Comparison of ENCODE assay signal across 19 mouse cellular contexts in the genomic region with DNA sequence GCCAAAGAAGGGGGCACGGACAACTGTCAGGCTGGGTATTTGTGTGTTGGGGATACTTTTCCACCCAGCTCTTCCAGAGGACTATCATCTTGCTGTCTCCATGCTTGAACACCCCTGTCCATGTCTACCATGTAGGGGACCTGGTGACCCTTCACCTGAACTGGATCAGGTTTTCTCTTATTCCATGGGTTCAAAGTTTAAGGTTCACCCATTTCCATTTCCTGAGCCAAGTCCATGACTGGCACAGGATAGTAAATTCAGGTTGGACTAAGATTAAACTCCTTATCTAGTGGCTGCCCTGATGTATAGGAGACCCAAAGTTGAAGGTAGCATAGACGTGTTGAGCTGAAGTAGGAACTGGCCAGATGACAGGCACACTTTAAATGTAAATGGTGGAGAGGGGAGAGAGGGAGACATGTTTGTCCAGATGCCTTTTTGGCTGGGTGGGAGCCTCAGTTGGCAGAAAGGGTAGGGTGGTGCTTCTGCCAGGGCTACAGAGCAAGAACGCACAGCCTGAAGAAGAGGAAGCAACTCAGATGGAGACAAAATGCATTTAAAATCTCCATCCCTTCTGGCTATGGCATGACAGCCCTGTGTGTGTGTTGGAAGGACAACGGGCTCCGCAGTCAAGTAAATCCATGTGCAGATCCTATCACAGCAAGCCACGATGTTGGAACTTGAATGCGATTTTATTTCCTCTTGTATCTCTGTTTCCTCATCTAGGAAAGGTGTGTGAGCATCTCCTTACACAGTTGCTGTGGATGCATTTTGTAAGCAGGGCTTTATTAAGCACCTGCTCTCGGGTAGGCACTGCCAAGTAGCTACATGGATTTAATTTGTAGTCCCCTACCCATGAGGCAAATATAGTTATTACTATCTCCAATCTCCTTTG.
DNase-seq lines count a peak whose midpoint lies in the region; ATAC-seq and TF ChIP-seq lines count a peak whose summit lies in the region.
"Had no signal": no experiment of that assay in that cellular context is flagged by ENCODE, and none has a peak within 500 bp of the region (broad histone marks: within the 10 kb centered on the region; RNA-seq: fewer than 3 reads in every experiment).

No protein-coding gene starts in this region.

- no peak for DNase-seq in gastrocnemius, adult 2 months
- no peak for DNase-seq in gastrocnemius, postnatal 25 days
- peak; percentile 68 for DNase-seq in kidney, adult 2 months
- DNase-seq in liver, adult 2 months (ENCODE audit: extremely low read depth, low read depth, low spot score): peak; percentile 89
- no peak for DNase-seq in liver, embryonic 11.5 days (ENCODE audit: low spot score)
- peak; percentile 2 for DNase-seq in stomach, postnatal 0 days (ENCODE audit: low spot score)
- no peak for DNase-seq in gastrocnemius, adult 8-10 months (ENCODE audit: low spot score in 2 of 2)
- DNase-seq: adrenal gland, postnatal 10 days; cerebellum, adult 11 months; cerebellum, adult 8-10 months; cerebellum, postnatal 36 days; gastrocnemius, postnatal 10 days had no signal

- no peak for TF ChIP-seq EP300 in stomach, postnatal 0 days (optimal IDR thresholded peaks at IDR 0.05)

- no peak overlapping the region for H3K4me3 ChIP-seq in gastrocnemius, adult 2 months
- H3K4me3 ChIP-seq in kidney, adult 2 months (ENCODE audit: insufficient read depth, low read depth, low read length): no peak overlapping the region
- H3K4me3 ChIP-seq in kidney, embryonic 14.5 days (ENCODE audit: low read length): no peak overlapping the region
- H3K4me3 ChIP-seq in liver, adult 2 months (ENCODE audit: insufficient read depth, low read depth, low read length): no peak overlapping the region
- no peak overlapping the region for H3K4me3 ChIP-seq in liver, embryonic 11.5 days (ENCODE audit: low read depth, low read length)
- no peak overlapping the region for H3K4me3 ChIP-seq in stomach, postnatal 0 days (ENCODE audit: low read depth, low read length)
- H3K4me3 ChIP-seq: embryonic facial prominence, embryonic 10.5 days; forebrain, embryonic 10.5 days; heart, embryonic 12.5 days; hindbrain, embryonic 10.5 days had no signal

- no peak for ATAC-seq in kidney, embryonic 14.5 days (ENCODE audit: low FRiP score, low TSS enrichment)
- ATAC-seq in liver, embryonic 11.5 days (replicated peaks; ENCODE audit: low FRiP score): no peak
- ATAC-seq in stomach, postnatal 0 days (ENCODE audit: low FRiP score, low TSS enrichment): no peak
- ATAC-seq: forebrain, embryonic 14.5 days had no signal

- no peaks in the 10 kb centered on the region for H3K79me2 ChIP-seq in liver, adult 2 months (ENCODE audit: control insufficient read depth, insufficient read depth, low read length)

- no peak for TF ChIP-seq POLR2A in kidney, adult 2 months (IDR thresholded peaks at IDR 0.05; ENCODE audit: low read depth, low read length)
- TF ChIP-seq POLR2A in liver, adult 2 months (IDR thresholded peaks at IDR 0.05; ENCODE audit: extremely low read depth, insufficient read depth, low read length): no peak

- no peak for TF ChIP-seq CTCF in gastrocnemius, adult 2 months (IDR thresholded peaks at IDR 0.05)
- TF ChIP-seq CTCF in kidney, adult 2 months (conservative IDR thresholded peaks at IDR 0.05; ENCODE audit: insufficient read depth, insufficient read length, low read depth, low read length): no peak
- no peak for TF ChIP-seq CTCF in liver, adult 2 months (IDR thresholded peaks at IDR 0.05; ENCODE audit: low read depth, low read length)
- TF ChIP-seq CTCF in stomach, postnatal 0 days (IDR thresholded peaks at IDR 0.05; ENCODE audit: low read depth): no peak

- H3K9me3 ChIP-seq in kidney, embryonic 14.5 days (ENCODE audit: control insufficient read depth, low read length): no peaks in the 10 kb centered on the region
- no peaks in the 10 kb centered on the region for H3K9me3 ChIP-seq in liver, embryonic 11.5 days (ENCODE audit: control insufficient read depth, low read length)
- no peaks in the 10 kb centered on the region for H3K9me3 ChIP-seq in stomach, postnatal 0 days (ENCODE audit: control insufficient read depth, low read length)
- H3K9me3 ChIP-seq: embryonic facial prominence, embryonic 10.5 days; forebrain, embryonic 10.5 days; heart, embryonic 12.5 days; hindbrain, embryonic 10.5 days had no signal

- H3K36me3 ChIP-seq in kidney, adult 2 months (ENCODE audit: control insufficient read depth, insufficient read depth, low read length): no peaks in the 10 kb centered on the region
- H3K36me3 ChIP-seq in kidney, embryonic 14.5 days (ENCODE audit: control insufficient read depth, insufficient read depth, low read length): no peaks in the 10 kb centered on the region
- no peaks in the 10 kb centered on the region for H3K36me3 ChIP-seq in liver, adult 2 months (ENCODE audit: control insufficient read depth, insufficient read depth, low read length)
- no peaks in the 10 kb centered on the region for H3K36me3 ChIP-seq in liver, embryonic 11.5 days (ENCODE audit: control insufficient read depth, insufficient read depth, low read length)
- no peaks in the 10 kb centered on the region for H3K36me3 ChIP-seq in stomach, postnatal 0 days (ENCODE audit: control insufficient read depth, insufficient read depth, low read length)
- H3K36me3 ChIP-seq: embryonic facial prominence, embryonic 10.5 days; forebrain, embryonic 10.5 days; heart, embryonic 12.5 days; hindbrain, embryonic 10.5 days had no signal

- H3K4me1 ChIP-seq in kidney, adult 2 months (ENCODE audit: control insufficient read depth, insufficient read depth, low read length): peaks cover 9% of the 10 kb centered on the region; the same call in 1 of the 2 replicates
- H3K4me1 ChIP-seq in kidney, embryonic 14.5 days (ENCODE audit: control insufficient read depth, insufficient read depth, low read length): peaks cover 7% of the 10 kb centered on the region; the same call in 1 of the 2 replicates
- H3K4me1 ChIP-seq in liver, adult 2 months (ENCODE audit: control insufficient read depth, insufficient read depth, low read length): peaks cover 10% of the 10 kb centered on the region
- no peaks in the 10 kb centered on the region for H3K4me1 ChIP-seq in liver, embryonic 11.5 days (replicated peaks; ENCODE audit: control insufficient read depth, insufficient read depth, low read length)
- H3K4me1 ChIP-seq in stomach, postnatal 0 days (replicated peaks; ENCODE audit: control insufficient read depth, insufficient read depth): no peaks in the 10 kb centered on the region
- H3K4me1 ChIP-seq: heart, embryonic 12.5 days; hindbrain, embryonic 10.5 days had no signal

- H3K27me3 ChIP-seq in kidney, adult 2 months (replicated peaks; ENCODE audit: control insufficient read depth, insufficient read depth, low read length): no peaks in the 10 kb centered on the region
- no peaks in the 10 kb centered on the region for H3K27me3 ChIP-seq in kidney, embryonic 14.5 days (ENCODE audit: control insufficient read depth, insufficient read depth, low read length)
- H3K27me3 ChIP-seq in liver, adult 2 months (ENCODE audit: control insufficient read depth, insufficient read depth, low read length): no peaks in the 10 kb centered on the region
- no peaks in the 10 kb centered on the region for H3K27me3 ChIP-seq in liver, embryonic 11.5 days (replicated peaks; ENCODE audit: control insufficient read depth, insufficient read depth, low read length)
- H3K27me3 ChIP-seq in stomach, postnatal 0 days (ENCODE audit: control insufficient read depth, insufficient read depth, low read length): no peaks in the 10 kb centered on the region
- H3K27me3 ChIP-seq: heart, embryonic 12.5 days had no signal

- intact Hi-C loops in gastrocnemius, adult 2 months (cut with DNase I): no loop called here

- H3K4me2 ChIP-seq in kidney, embryonic 14.5 days (replicated peaks; ENCODE audit: low read depth, low read length): no peak overlapping the region
- H3K4me2 ChIP-seq in liver, embryonic 11.5 days: no peak overlapping the region
- no peak overlapping the region for H3K4me2 ChIP-seq in stomach, postnatal 0 days (replicated peaks; ENCODE audit: low read depth)
- H3K4me2 ChIP-seq: heart, embryonic 12.5 days; hindbrain, embryonic 14.5 days had no signal

- no peak overlapping the region for H3K9ac ChIP-seq in kidney, embryonic 14.5 days (ENCODE audit: low read depth, low read length)
- H3K9ac ChIP-seq in liver, adult 2 months (ENCODE audit: low read depth, low read length): no peak overlapping the region
- no peak overlapping the region for H3K9ac ChIP-seq in liver, embryonic 11.5 days (ENCODE audit: low read depth, low read length)
- H3K9ac ChIP-seq in stomach, postnatal 0 days (ENCODE audit: low read length): no peak overlapping the region
- H3K9ac ChIP-seq: heart, embryonic 12.5 days; hindbrain, embryonic 14.5 days had no signal

- 89% methylated on average over 8 of the region's 8 CpGs for WGBS in kidney, adult 2 months
- 85% methylated on average over 8 of the region's 8 CpGs for WGBS in kidney, embryonic 14.5 days
- WGBS in liver, adult 2 months: 77% methylated on average over 8 of the region's 8 CpGs
- WGBS in liver, embryonic 11.5 days: 85% methylated on average over 8 of the region's 8 CpGs
- 91% methylated on average over 8 of the region's 8 CpGs for WGBS in stomach, postnatal 0 days

- H3K27ac ChIP-seq in gastrocnemius, adult 2 months: peak overlapping the region; percentile 49
- no peak overlapping the region for H3K27ac ChIP-seq in kidney, adult 2 months (ENCODE audit: insufficient read depth, low read depth, low read length)
- no peak overlapping the region for H3K27ac ChIP-seq in kidney, embryonic 14.5 days (ENCODE audit: low read depth, low read length)
- H3K27ac ChIP-seq in liver, adult 2 months (replicated peaks; ENCODE audit: insufficient read depth, low read depth, low read length): peak overlapping the region; percentile 43; the same call in 1 of the 2 replicates
- no peak overlapping the region for H3K27ac ChIP-seq in liver, embryonic 11.5 days (ENCODE audit: low read depth, low read length)
- no peak overlapping the region for H3K27ac ChIP-seq in stomach, postnatal 0 days (replicated peaks)
- H3K27ac ChIP-seq: embryonic facial prominence, embryonic 10.5 days; hindbrain, embryonic 10.5 days; hindbrain, embryonic 14.5 days had no signal

Comparison
In these comparisons a context has a peak if more than half of its experiments do, and no peak if none do; other contexts are left out.
1. DNase-seq: peak in kidney, adult 2 months (single experiment), liver, adult 2 months (single experiment) and stomach, postnatal 0 days (single experiment); none in gastrocnemius, adult 2 months (single experiment), gastrocnemius, postnatal 25 days (single experiment), liver, embryonic 11.5 days (single experiment) and gastrocnemius, adult 8-10 months (0 of 2).
2. H3K27ac ChIP-seq: peak in gastrocnemius, adult 2 months (single experiment) and liver, adult 2 months (single experiment); none in kidney, adult 2 months (single experiment), kidney, embryonic 14.5 days (single experiment), liver, embryonic 11.5 days (single experiment) and stomach, postnatal 0 days (single experiment).